Mouse (Mus musculus): Measurements from ENCODE around the gene Sohlh2.

- TF ChIP-seq CTCF (IDR thresholded peaks at IDR 0.05; ENCODE audit: insufficient read depth, low read depth, low read length) (no peak), POLR2A (IDR thresholded peaks at IDR 0.05; ENCODE audit: insufficient read depth, low read depth, low read length) (no peak)
Measured at GRCm38 (mm10) chr3:55212254-55212653, 30.4 kb downstream of the Sohlh2 start.
